13 mouse cellular contexts compared by ENCODE assay signal in genomic region chr8:126814427-126814826, GRCm38 (mm10).
"Had no signal": no experiment of that assay in that cellular context is flagged by ENCODE, and none has a peak within 500 bp of the region (broad histone marks: within the 10 kb centered on the region; RNA-seq: fewer than 3 reads in every experiment).

No protein-coding gene starts in this region.

- H3K9ac ChIP-seq: liver, embryonic 12.5 days; lung, embryonic 14.5 days; midbrain, embryonic 12.5 days; stomach, embryonic 15.5 days had no signal

- H3K27me3 ChIP-seq: stomach, embryonic 15.5 days had no signal

- H3K9me3 ChIP-seq: stomach, embryonic 15.5 days had no signal

- DNase-seq: kidney, adult 11 months; kidney, adult 9 months; kidney, postnatal 10 days; left cerebral cortex, postnatal 4 days; lung, embryonic 14.5 days; lung, postnatal 10 days; right cerebral cortex, adult 18-20 months; spleen, adult 18-20 months; thymus, postnatal 4 days had no signal

- H3K4me1 ChIP-seq: midbrain, embryonic 12.5 days had no signal

- H3K4me2 ChIP-seq: liver, embryonic 12.5 days; lung, embryonic 14.5 days; midbrain, embryonic 12.5 days; stomach, embryonic 15.5 days had no signal

- ATAC-seq: liver, embryonic 12.5 days; midbrain, embryonic 16.5 days had no signal

- H3K36me3 ChIP-seq: liver, embryonic 12.5 days; midbrain, embryonic 12.5 days; stomach, embryonic 15.5 days had no signal

- H3K27ac ChIP-seq: liver, embryonic 12.5 days; midbrain, embryonic 12.5 days; stomach, embryonic 15.5 days had no signal

- H3K4me3 ChIP-seq: liver, embryonic 12.5 days; midbrain, embryonic 12.5 days; stomach, embryonic 15.5 days had no signal
